Mouse (Mus musculus) liver, postnatal 0 days (tissue): ENCODE data around the gene Clpb.

Experiments
- CTCF ChIP-seq: sonication (generic); IDR thresholded peaks from 2 replicates; pipeline ENCODE4 v1.5.1; 2016; ENCODE audit warnings: antibody characterized with exemption, low read depth
- EP300 ChIP-seq: IDR thresholded peaks from 2 replicates; pipeline ENCODE4 v1.6.1; 2016; ENCODE audit warnings: antibody characterized with exemption, low read depth, mild to moderate bottlenecking

DNA sequence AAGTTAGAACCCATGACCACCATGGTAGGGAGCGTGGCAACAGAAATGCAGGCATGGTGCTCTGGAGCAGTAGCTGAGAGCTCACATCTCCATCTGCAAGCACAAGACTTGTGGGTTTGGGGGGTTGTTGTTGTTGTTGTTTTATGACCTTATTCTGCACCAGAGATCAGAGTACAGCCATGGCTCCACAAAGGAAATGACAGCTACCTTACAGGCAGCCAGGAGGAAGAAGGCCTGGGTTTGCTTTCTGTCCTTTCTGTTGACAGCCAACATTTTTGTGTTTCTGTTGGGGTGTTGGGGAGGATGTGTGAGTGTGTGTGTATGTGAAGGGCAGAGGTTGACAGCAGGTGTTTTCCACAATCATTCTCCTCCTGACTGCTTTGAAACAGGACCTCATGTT, 71.9 kb downstream of the Clpb start:
- TF ChIP-seq CTCF (no peak), EP300 (no peak)
